Mouse (Mus musculus): Measurements from ENCODE around the gene Shc2. TPM values are rescaled to one million over a fixed set of nuclear protein-coding genes. Genes with fewer than 3 reads are reported as not detected.

Gene Shc2
- polyA plus RNA-seq, 1 experiment from 2014 or later, result 16.7 TPM

DNA sequence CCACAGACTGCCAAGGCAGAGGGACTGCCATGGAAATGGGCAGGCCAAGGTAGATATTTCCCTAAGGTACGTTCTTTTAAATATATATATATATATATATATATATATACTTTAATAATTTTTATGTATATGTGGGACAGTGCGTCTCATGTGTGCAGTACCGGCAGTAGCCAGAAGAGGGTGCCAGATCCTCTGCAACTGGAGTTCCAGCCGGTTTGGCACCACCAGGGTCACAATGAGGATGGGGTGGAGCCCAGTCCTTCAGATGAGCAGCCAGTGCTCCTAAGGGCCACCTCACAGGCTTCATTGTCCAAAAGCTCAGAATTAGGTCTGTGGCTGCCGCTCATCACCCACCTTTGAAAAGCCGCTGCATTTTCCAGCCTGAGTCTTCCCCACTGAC, 56.9 kb downstream of the Shc2 start:
- Histone ChIP-seq H3K4me1 (ENCODE audit: control insufficient read depth, insufficient read depth, low read length) (no peaks in the 10 kb centered on the region), H3K4me2 (ENCODE audit: low read depth, low read length) (no peak overlapping the region), H3K36me3 (ENCODE audit: control insufficient read depth, insufficient read depth, low read length) (no peaks in the 10 kb centered on the region), H3K27me3 (ENCODE audit: control insufficient read depth, insufficient read depth, low read length) (no peaks in the 10 kb centered on the region), H3K27ac (ENCODE audit: low read depth, low read length) (no peak overlapping the region), H3K9ac (replicated peaks; ENCODE audit: low read depth, low read length) (no peak overlapping the region), H3K4me3 (ENCODE audit: low read depth, low read length) (no peak overlapping the region), H3K9me3 (ENCODE audit: control insufficient read depth, low read length) (no peaks in the 10 kb centered on the region)
- ATAC-seq (ENCODE audit: low read depth), result no peak
- 36% methylated on average over 6 of the region's 6 CpGs for WGBS

DNA sequence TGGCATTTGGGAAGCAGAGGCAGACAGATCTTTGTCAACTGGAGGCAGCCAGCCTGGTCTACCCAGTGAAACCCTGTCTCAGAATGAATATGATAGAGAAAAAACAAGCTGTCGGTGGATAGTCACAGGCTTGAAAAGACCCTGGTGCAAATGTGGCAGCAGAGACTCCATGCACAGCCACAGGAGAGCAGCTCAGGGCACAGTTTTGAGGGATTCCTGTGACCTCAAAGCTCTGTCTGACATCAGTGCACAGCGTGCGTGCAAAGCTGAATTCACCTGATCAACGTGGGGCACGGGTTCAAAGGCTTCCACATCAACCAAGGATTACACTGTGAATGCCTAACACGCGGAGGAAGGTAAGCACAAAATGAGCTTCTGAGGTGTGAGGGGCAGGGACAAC, 57.4 kb downstream of the Shc2 start:
- Histone ChIP-seq H3K36me3 (ENCODE audit: control insufficient read depth, insufficient read depth, low read length) (no peaks in the 10 kb centered on the region), H3K4me2 (ENCODE audit: low read depth, low read length) (no peak overlapping the region)
- 71% methylated on average over 7 of the region's 7 CpGs for WGBS

DNA sequence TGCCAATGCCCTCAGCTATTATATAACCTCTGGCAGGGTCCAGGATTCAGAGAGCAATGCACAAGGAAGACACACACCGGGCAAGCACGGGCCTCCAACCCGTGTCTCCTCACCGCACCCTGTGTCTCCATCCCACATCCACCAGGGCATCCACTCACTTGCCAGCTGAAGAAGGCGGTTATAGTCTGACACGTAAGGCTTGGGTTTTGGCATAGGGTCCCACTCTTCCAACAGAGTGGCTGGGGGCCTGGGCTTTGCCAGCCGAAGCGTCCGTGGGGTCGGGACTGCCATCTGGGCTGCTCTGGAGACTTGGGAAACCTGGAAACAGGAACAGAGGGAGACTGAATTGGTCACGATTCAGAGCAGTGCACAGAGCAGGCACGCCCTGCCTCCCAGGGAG, 57.9 kb downstream of the Shc2 start:
- ATAC-seq (ENCODE audit: low read depth), result no peak
- H3K36me3 ChIP-seq (ENCODE audit: control insufficient read depth, insufficient read depth, low read length), result no peaks in the 10 kb centered on the region
- H3K9me3 ChIP-seq (ENCODE audit: control insufficient read depth, low read length), result no peaks in the 10 kb centered on the region
- no peaks in the 10 kb centered on the region for H3K27me3 ChIP-seq (ENCODE audit: control insufficient read depth, insufficient read depth, low read length)
- H3K9ac ChIP-seq (replicated peaks; ENCODE audit: low read depth, low read length), result no peak overlapping the region
- no peaks in the 10 kb centered on the region for H3K4me1 ChIP-seq (ENCODE audit: control insufficient read depth, insufficient read depth, low read length)
- no peak overlapping the region for H3K27ac ChIP-seq (ENCODE audit: low read depth, low read length)
- H3K4me2 ChIP-seq (ENCODE audit: low read depth, low read length), result no peak overlapping the region
- WGBS, result 83% methylated on average over 12 of the region's 12 CpGs
- H3K4me3 ChIP-seq (ENCODE audit: low read depth, low read length), result no peak overlapping the region

More for the DNA sequence above, 57.4 kb downstream of the Shc2 start:
- no peak overlapping the region for H3K4me3 ChIP-seq (ENCODE audit: low read depth, low read length)
- H3K27me3 ChIP-seq (ENCODE audit: control insufficient read depth, insufficient read depth, low read length), result no peaks in the 10 kb centered on the region
- no peaks in the 10 kb centered on the region for H3K4me1 ChIP-seq (ENCODE audit: control insufficient read depth, insufficient read depth, low read length)
- no peak overlapping the region for H3K27ac ChIP-seq (ENCODE audit: low read depth, low read length)
- ATAC-seq (ENCODE audit: low read depth), result no peak
- H3K9me3 ChIP-seq (ENCODE audit: control insufficient read depth, low read length), result no peaks in the 10 kb centered on the region
- H3K9ac ChIP-seq (replicated peaks; ENCODE audit: low read depth, low read length), result no peak overlapping the region

DNA sequence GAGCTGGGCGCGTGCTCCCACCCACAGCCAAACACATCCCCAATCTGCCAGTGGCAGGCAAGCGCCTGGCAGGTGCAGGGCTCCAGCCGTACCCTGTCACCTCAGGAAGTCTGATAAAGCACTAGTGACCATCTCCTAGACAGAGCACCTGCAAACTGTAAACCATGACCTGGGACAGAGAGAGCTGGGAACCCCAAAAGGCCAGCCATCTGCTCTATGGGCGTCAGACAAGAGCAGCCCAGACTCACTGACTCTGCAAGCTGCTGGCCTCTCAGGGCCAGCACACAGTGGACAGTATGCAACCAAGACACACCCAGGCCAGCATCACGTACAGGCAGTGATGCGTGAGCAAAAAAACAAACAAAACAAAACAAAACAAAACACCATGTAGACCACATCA, 58.8 kb downstream of the Shc2 start:
- no peak for ATAC-seq (ENCODE audit: low read depth)
- no peaks in the 10 kb centered on the region for H3K36me3 ChIP-seq (ENCODE audit: control insufficient read depth, insufficient read depth, low read length)
- no peaks in the 10 kb centered on the region for H3K27me3 ChIP-seq (ENCODE audit: control insufficient read depth, insufficient read depth, low read length)
- H3K9me3 ChIP-seq (ENCODE audit: control insufficient read depth, low read length), result no peaks in the 10 kb centered on the region
- no peak overlapping the region for H3K4me3 ChIP-seq (ENCODE audit: low read depth, low read length)
- no peaks in the 10 kb centered on the region for H3K4me1 ChIP-seq (ENCODE audit: control insufficient read depth, insufficient read depth, low read length)
- no peak overlapping the region for H3K4me2 ChIP-seq (ENCODE audit: low read depth, low read length)
- H3K27ac ChIP-seq (ENCODE audit: low read depth, low read length), result no peak overlapping the region
- 76% methylated on average over 7 of the region's 7 CpGs for WGBS
- no peak overlapping the region for H3K9ac ChIP-seq (replicated peaks; ENCODE audit: low read depth, low read length)

DNA sequence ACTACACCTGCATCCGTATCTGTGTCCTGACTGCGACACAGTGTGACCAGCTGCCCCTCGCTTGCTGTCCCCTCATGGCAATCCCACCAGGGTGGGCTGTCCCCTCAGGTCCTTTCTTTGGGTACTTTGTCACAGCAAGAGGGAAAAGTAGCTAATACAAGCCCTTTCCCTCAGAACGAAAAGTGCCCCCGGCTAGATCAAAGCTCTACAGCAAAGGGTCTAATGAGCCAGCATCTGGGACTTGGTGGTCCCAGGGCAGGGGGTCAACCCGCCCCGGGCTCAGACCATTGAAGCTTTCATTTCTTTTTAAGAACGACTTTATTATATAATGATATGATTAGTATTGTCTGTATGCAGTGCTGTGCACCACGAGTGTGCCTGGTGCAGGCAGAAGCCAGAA, 59.4 kb downstream of the Shc2 start:
- WGBS, result 56% methylated on average over 9 of the region's 9 CpGs

DNA sequence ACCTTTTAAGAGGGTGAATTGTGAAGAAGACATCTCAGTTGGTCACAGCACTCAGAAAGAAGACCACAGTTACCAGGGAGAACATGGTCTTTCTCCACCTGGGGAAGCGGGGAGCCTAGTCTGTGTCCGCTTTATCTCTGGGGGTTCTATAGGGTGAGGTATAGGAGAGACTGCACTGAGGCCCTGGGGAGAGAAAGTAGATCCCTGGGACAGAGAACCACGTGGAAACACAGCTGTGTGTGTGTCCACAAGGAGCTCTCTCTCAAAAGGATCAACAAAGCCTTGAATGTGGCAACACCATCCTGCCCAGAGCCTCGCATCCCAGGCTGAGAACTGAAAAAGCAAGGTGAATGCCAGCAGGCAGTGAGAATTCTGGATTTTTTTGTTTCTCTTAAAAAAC, 60.3 kb downstream of the Shc2 start:
- Histone ChIP-seq H3K4me3 (ENCODE audit: low read depth, low read length) (no peak overlapping the region), H3K36me3 (ENCODE audit: control insufficient read depth, insufficient read depth, low read length) (no peaks in the 10 kb centered on the region), H3K4me2 (ENCODE audit: low read depth, low read length) (no peak overlapping the region), H3K9ac (replicated peaks; ENCODE audit: low read depth, low read length) (no peak overlapping the region), H3K9me3 (ENCODE audit: control insufficient read depth, low read length) (no peaks in the 10 kb centered on the region), H3K4me1 (ENCODE audit: control insufficient read depth, insufficient read depth, low read length) (no peaks in the 10 kb centered on the region), H3K27ac (ENCODE audit: low read depth, low read length) (no peak overlapping the region), H3K27me3 (ENCODE audit: control insufficient read depth, insufficient read depth, low read length) (no peaks in the 10 kb centered on the region)
- ATAC-seq (ENCODE audit: low read depth), result no peak
- WGBS, result 77% methylated on average over 4 of the region's 4 CpGs

More for the DNA sequence above, 59.4 kb downstream of the Shc2 start:
- Histone ChIP-seq H3K4me2 (ENCODE audit: low read depth, low read length) (no peak overlapping the region), H3K9me3 (ENCODE audit: control insufficient read depth, low read length) (no peaks in the 10 kb centered on the region), H3K27me3 (ENCODE audit: control insufficient read depth, insufficient read depth, low read length) (no peaks in the 10 kb centered on the region), H3K9ac (replicated peaks; ENCODE audit: low read depth, low read length) (no peak overlapping the region), H3K4me1 (ENCODE audit: control insufficient read depth, insufficient read depth, low read length) (no peaks in the 10 kb centered on the region), H3K4me3 (ENCODE audit: low read depth, low read length) (no peak overlapping the region), H3K27ac (ENCODE audit: low read depth, low read length) (no peak overlapping the region), H3K36me3 (ENCODE audit: control insufficient read depth, insufficient read depth, low read length) (no peaks in the 10 kb centered on the region)
- no peak for ATAC-seq (ENCODE audit: low read depth)

DNA sequence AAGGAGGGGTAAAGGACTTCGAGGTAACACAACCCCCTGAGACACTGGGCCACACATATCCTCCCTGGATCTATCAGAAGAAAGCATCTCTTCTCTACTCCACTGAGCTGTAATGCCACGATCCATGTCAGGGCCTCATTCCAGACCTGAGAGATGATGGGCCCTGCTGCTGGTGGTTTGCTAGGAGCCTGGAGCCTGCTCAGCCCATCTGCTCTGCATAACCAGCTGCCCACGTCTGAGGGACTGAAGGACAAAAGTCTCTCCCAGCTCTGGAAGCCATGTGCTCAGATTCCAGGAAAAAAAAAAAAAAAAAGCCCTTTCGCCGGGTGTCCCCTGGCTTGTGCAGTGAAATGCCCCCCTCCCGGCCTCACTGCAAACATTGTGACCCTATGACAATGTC, 62.0 kb downstream of the Shc2 start:
- H3K36me3 ChIP-seq (ENCODE audit: control insufficient read depth, insufficient read depth, low read length), result no peaks in the 10 kb centered on the region
- no peak for ATAC-seq (ENCODE audit: low read depth)
- H3K4me3 ChIP-seq (ENCODE audit: low read depth, low read length), result no peak overlapping the region
- H3K27ac ChIP-seq (ENCODE audit: low read depth, low read length), result no peak overlapping the region
- no peak overlapping the region for H3K9ac ChIP-seq (replicated peaks; ENCODE audit: low read depth, low read length)
- H3K27me3 ChIP-seq (ENCODE audit: control insufficient read depth, insufficient read depth, low read length), result no peaks in the 10 kb centered on the region
- no peaks in the 10 kb centered on the region for H3K4me1 ChIP-seq (ENCODE audit: control insufficient read depth, insufficient read depth, low read length)
- no peaks in the 10 kb centered on the region for H3K9me3 ChIP-seq (ENCODE audit: control insufficient read depth, low read length)
- 83% methylated on average over 6 of the region's 6 CpGs for WGBS
- H3K4me2 ChIP-seq (ENCODE audit: low read depth, low read length), result no peak overlapping the region

DNA sequence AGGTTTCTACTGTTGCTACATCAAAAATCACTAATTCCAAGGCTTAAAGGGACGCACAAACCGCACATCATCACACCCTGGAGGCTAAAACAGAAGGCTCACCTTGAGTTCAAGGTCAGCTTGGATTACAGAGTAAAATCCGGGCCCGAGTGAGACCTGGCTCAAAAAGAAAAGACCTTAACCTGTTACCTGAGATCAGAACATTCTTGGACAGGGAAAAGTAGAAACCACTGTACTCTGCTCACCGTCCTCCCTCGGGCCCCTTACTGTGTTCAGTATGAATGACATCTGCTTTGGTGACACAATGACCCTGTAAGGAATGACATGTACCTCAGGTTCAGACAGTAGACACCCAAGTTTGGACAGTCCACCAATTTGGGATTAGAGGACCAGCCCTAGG, 62.9 kb downstream of the Shc2 start:
- Histone ChIP-seq H3K9me3 (ENCODE audit: control insufficient read depth, low read length) (no peaks in the 10 kb centered on the region), H3K4me2 (ENCODE audit: low read depth, low read length) (no peak overlapping the region), H3K4me1 (ENCODE audit: control insufficient read depth, insufficient read depth, low read length) (no peaks in the 10 kb centered on the region), H3K4me3 (ENCODE audit: low read depth, low read length) (no peak overlapping the region), H3K9ac (replicated peaks; ENCODE audit: low read depth, low read length) (no peak overlapping the region), H3K27ac (ENCODE audit: low read depth, low read length) (no peak overlapping the region), H3K36me3 (ENCODE audit: control insufficient read depth, insufficient read depth, low read length) (no peaks in the 10 kb centered on the region), H3K27me3 (ENCODE audit: control insufficient read depth, insufficient read depth, low read length) (no peaks in the 10 kb centered on the region)
- no peak for ATAC-seq (ENCODE audit: low read depth)
- WGBS, result 93% methylated on average over 6 of the region's 6 CpGs

DNA sequence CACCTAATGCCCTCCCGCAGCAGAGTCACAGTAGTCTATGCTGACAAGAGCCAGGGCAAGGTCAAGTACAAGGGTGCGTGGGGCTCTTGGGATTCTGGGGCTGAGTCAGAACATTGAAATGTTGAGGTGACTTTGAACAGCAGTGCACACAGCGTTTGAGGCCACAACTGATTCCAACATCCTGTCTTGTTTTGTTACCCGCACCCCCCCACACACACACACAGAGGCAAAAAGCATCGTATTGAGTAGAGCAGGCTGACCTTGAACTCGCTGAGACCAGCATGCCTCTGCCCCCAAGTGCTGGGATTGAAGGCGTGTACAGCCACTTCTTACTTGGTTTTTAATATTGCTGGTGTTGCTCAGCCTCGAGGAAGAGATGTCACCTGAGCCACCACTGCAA, 63.4 kb downstream of the Shc2 start:
- no peak overlapping the region for H3K9ac ChIP-seq (replicated peaks; ENCODE audit: low read depth, low read length)

DNA sequence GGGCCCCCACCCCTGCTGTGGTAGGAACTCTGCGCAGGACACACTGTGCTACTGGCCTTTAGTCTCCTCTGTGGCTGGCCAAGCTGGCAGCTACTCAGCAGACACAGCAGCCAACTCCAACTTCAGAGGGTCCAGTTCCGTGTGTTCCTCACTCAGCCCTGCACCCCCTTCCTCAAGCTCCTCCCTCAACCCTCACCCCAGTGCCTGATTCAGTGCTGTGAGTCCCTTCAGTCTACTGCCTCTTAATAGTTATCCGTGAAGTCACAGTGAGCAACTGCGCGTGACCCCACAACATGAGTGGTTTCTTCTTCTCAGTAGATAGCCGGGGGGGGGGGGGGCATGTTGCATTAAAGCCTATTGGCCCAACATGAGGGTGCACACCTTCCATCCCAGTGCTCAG, 64.1 kb downstream of the Shc2 start:
- no peak overlapping the region for H3K4me3 ChIP-seq (ENCODE audit: low read depth, low read length)
- no peaks in the 10 kb centered on the region for H3K4me1 ChIP-seq (ENCODE audit: control insufficient read depth, insufficient read depth, low read length)
- H3K4me2 ChIP-seq (ENCODE audit: low read depth, low read length), result no peak overlapping the region
- H3K9me3 ChIP-seq (ENCODE audit: control insufficient read depth, low read length), result no peaks in the 10 kb centered on the region
- no peak overlapping the region for H3K9ac ChIP-seq (replicated peaks; ENCODE audit: low read depth, low read length)
- H3K27ac ChIP-seq (ENCODE audit: low read depth, low read length), result no peak overlapping the region
- whole genome bisulfite sequencing, result 90% methylated on average over 6 of the region's 6 CpGs
- H3K27me3 ChIP-seq (ENCODE audit: control insufficient read depth, insufficient read depth, low read length), result no peaks in the 10 kb centered on the region
- no peaks in the 10 kb centered on the region for H3K36me3 ChIP-seq (ENCODE audit: control insufficient read depth, insufficient read depth, low read length)
- no peak for ATAC-seq (ENCODE audit: low read depth)

More for the DNA sequence above, 63.4 kb downstream of the Shc2 start:
- no peaks in the 10 kb centered on the region for H3K36me3 ChIP-seq (ENCODE audit: control insufficient read depth, insufficient read depth, low read length)
- ATAC-seq (ENCODE audit: low read depth), result no peak
- no peaks in the 10 kb centered on the region for H3K27me3 ChIP-seq (ENCODE audit: control insufficient read depth, insufficient read depth, low read length)
- no peak overlapping the region for H3K4me3 ChIP-seq (ENCODE audit: low read depth, low read length)
- no peak overlapping the region for H3K4me2 ChIP-seq (ENCODE audit: low read depth, low read length)
- H3K9me3 ChIP-seq (ENCODE audit: control insufficient read depth, low read length), result no peaks in the 10 kb centered on the region
- no peaks in the 10 kb centered on the region for H3K4me1 ChIP-seq (ENCODE audit: control insufficient read depth, insufficient read depth, low read length)
- 90% methylated on average over 8 of the region's 8 CpGs for WGBS
- no peak overlapping the region for H3K27ac ChIP-seq (ENCODE audit: low read depth, low read length)
